Mouse (Mus musculus) granulocyte monocyte progenitor cell, adult 5-6 weeks (primary cell): ENCODE data around the gene Lgmn. TPM values are rescaled to one million over a fixed set of nuclear protein-coding genes. Genes with fewer than 3 reads are reported as not detected.

Experiments used
- ATAC-seq: replicated peaks from 2 replicates; pipeline ENCODE4 v1.8.0; 2016; ENCODE audit warnings: mild to moderate bottlenecking, moderate TSS enrichment, inconsistent platforms; ENCODE audit not compliant: poor library complexity, severe bottlenecking
- total RNA-seq, 2 experiments: library from RNA; stranded (forward) in 1 of 2; stranded (reverse) in 1 of 2; fragments of 200-712, 200-1000 nt in 1 of 2; fragments of >200 nt in 1 of 2; fragmentation: Nextera tagmentation in 1 of 2; gene quantifications; 2 replicates each; pipeline ENCODE4 v1.2.3; 2014 to 2017

Gene Lgmn
- total RNA-seq (2014; fragmentation: Nextera tagmentation) (0.47 and 0.58 TPM in 2 replicates), total RNA-seq (2017) (1.2 and 1.7 TPM in 2 replicates)

DNA sequence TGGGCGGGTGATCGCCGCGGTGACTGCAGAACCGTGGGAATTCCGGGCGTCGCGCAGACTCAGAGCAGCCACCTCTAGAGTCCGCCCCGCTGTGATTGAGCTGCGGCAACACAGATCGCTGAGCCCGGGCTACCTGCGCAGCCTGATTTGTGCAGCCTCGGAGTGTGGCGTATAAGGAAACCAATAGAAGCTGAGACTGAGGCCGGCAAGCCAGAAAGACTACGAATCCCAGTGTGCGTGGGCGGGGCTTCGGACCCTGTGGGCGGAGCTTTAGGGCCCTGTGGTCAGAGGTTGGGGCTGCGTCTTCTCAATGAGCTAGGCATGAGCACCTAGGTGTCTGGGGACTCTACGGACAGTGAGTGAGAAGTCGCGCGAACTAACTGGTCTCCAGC, at the start of gene Lgmn:
Lgmn (minus strand) TSS at position 182 of the 392 bp plus-strand sequence.
- peak; percentile 93 for ATAC-seq

DNA sequence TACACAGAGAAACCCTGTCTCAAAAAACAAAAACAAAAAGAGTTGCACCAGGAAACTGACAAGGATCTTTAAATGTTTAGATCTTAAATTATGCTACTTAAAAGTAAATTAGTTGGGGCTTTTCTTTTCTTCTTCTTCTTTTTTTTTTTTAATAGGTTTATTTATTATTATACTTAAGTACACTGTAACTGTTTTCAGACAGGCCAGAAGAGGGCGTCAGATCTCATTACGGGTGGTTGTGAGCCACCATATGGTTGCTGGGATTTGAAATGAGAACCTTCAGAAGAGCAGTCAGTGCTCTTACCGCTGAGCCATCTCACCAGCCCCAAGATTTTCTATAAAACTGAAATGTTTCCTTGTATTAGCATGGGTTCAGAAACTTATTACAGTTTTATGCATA, 45.3 kb upstream of the Lgmn start:
- no peak for ATAC-seq

DNA sequence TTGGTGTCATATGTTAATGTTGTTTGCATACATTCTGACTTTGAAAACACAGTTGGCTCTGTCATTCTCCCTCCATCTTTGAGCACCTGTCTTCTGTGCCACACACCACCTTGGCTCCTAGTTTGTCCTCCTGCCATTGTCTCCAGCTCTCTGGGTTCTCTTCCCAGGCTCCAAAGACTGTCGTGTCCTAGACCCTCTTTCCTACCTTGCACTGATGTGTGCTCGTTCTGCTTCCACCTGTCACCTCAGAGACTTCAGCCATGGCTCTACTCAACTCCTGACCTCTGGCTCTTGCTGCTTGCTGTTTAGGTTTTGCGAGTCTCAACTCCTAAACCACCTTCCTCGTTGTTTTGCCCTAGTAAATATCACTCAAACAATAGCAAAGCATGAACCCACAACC, 40.9 kb upstream of the Lgmn start:
- ATAC-seq = no peak

DNA sequence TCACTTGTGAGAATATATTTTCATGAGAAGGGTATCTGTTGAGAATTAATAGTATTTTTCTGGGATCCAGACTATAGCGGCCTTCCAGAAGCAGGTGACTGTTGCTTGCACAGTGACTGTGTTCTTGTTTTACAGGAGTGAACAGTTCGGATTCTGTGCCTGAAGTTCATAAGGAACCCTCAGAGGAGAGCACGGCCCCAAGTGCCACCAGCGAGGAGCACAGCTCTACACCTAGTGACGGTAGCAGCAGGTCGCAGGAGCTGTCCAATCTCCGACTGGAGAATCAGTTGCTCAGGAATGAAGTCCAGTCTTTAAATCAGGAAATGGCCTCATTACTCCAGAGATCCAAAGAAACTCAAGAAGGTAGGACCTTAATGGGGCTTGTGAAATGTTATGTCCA, 34.8 kb upstream of the Lgmn start:
- ATAC-seq = no peak

DNA sequence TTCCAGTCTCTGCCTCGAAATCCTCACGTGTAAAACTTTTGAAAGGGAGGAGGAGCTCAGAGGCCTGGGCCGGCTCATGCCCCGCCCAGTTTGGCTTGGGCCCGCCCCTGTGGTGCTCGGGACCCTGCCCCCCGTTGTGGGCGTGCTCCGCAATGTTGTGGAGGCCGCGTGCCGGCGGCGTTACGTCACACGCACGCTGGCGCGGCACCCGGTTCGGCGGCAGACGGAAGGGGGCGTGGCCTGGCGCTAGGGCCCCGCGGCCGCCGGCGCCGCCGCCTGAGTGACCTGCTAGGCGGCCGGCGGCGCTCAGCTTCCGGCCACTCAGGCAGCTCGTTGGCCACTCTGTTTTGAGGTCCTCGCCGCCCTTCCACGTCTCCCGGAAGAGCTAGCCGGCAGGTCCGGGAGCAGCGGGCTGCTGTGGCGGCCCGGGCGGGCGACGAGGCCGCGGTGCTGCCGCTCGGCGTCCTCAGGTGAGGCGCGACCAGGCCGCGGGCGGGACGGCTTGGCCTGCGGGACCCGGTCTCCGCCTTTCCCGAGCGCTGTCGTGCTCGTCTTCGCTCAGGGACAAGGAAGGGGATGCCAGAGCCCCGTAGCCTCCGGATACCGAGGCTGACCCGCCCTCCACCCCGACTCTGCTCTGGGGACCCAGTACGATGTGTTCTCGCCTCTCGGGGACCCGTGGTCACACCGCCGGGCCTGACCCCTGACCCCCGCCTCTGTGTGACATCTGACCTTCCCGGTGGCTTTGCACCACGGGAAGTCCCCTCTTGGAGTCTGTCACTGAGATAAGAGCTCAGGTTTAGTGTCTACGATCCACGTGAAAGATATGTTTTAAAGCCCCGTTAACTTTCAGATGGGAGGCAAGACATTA, 29.5 kb upstream of the Lgmn start, which contains the start of gene Golga5:
Golga5 (plus strand) TSS at position 242 of the 871 bp plus-strand sequence.
- ATAC-seq = peak; percentile 96

DNA sequence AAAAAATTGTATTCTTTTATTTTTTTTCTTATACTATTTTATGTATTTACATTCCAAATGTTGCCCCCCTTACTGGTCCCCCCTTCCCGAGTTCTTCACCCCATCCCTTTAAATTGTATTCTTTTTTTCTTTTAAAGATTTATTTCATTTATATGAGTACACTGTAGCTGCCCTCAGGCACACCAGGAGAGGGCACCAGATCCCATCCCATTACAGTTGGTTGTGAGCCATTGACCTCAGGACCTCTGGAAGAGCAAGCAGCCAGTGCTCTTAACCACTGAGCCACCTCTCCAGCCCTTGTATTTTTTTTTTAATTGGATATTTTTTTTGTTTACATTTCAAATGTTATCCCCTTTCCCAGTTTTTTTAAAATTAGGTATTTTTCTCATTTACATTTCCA, 28.5 kb upstream of the Lgmn start:
- ATAC-seq = no peak

DNA sequence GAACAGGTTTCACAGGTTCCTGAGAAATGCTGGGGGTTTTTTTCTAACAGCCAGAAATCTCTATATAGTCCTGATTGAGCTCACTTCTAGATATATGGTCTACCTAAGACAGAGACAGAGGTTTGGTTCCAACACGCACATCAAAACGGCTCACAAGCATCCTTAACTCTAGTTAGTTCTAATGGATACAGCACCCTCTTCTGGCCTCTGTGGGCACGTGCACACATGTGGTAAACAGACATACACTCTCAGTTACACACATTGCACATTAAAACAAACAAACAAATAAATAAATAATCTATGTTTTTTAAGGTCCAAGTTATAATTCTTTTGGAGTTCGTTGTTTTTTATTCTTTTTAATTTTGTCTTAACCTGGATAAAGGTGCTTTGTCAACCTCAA, 25.0 kb upstream of the Lgmn start:
- no peak for ATAC-seq

DNA sequence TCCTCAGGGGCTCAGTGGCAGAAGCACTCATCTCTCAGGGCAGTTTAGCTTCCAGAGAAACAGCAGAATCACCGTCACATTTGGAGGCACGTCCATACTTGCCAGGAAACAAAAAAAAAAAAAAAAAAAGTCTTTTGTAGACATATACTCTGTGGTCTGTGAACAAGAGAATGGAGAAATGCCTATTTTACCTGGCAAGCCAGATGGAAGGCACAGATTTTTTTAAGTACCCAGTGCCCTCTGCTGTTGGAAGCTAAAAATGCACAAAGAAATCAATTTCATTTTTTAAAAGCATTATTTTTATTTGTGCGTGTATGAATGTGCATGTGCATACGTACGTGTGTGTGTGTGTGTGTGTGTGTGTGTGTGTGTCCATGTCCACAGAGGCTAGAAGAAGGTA, 21.6 kb upstream of the Lgmn start:
- ATAC-seq = peak; percentile 58; the same call in 1 of the 2 replicates

DNA sequence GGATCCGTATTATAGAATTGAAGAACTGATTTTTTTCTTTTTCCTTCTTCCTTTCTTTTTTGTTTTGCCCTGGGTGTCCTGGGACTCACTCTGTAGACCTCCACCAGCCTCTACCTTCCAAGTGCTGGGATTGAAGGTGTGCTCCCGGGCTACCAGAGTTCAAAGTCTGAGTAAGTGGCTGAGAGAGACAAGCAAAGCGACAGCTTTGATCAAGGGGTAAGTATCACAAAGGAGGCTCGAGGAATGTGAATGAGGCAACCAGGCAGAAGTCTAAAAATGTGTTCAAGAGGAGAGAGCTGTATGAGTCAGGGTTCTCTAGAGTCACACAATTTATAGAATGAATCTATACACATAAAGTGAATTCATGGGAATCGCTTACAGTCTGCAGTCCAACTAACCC, 20.4 kb upstream of the Lgmn start:
- ATAC-seq = no peak

DNA sequence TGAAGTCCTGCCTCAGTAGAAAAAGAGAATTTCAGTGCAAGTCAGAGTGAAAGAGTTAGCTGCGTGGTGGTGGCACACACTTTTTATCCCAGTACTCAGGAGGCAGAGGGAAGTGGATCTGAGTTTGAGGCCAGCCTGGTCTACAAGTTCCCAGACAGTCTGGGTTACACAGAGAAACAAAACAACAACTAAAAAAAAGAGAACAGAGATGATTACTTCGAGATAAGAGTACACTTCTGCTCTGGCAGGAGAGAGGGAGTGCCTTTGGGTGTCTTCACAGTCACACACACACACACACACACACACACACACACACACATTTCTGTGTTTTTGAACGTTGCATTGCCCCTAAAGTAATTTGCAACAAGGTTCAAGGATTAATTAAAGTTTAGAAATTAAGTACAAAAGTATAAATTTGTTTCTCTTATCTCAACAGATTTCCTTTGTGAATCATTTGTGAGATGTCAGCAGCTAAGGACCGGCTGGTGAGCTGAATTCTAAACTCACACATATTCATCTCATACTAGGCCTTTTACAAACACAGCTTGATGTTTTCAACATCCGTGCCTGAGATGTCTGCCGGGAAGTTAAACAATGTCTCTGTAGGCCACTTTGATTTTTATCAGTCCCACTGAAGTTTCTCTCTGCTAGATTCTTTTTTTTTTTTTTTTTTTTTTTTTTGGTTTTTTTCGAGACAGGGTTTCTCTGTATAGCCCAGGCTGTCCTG, 17.0 kb upstream of the Lgmn start:
- ATAC-seq = peak; percentile 29; the same call in 1 of the 2 replicates

DNA sequence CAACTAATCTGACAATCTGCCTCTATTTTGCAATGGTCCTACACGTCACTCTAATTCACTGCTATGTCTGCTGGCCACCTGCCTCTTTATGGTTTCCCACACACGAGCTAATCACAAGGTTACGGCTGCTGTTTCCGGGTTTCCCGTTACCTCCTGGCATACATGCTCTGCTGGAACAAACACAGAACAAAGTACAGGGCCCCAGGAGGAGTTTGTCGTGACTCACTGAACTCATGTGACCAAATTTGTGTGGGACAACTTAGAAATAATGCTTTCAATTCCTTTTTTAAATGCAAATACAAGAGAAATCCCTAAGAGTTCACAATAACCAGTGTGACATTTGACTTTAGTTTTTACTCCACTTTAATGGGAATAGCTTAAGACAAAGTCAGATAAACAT, 14.0 kb upstream of the Lgmn start:
- ATAC-seq = peak; percentile 83

DNA sequence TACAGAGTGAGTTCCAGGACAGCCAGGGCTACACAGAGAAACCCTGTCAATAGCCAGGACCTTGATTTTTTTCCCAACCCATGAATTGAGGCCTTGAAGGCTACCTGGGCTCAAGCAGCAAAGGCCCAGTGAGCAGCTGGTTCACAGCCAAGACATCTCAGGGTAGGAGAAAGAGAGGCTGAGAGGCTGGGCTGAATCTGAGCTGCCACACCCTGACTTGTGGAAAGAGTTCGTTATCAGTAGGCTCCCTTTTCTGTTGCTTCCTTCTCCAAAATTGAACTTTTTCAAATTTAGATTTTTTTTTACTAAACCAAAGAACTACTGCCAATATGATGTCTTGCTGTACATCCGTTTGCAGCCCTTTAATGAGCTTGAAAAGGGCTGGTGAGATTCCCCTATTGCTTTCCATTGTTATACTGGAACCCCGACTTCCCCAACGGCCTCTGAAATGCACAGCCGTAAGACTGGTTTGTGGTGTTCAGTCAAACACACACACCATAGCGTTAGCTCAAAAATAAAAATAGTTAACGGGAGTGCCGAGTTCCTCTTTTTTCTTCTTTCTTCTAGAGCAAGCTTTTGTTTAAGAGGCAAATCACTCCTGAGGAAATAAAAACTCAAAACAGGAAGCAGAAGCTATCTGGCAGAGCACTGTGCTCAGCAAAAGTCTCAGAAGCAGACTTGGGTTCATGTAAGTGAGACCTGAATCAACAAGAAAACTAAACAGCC, 11.7 kb upstream of the Lgmn start:
- peak; percentile 67 for ATAC-seq

DNA sequence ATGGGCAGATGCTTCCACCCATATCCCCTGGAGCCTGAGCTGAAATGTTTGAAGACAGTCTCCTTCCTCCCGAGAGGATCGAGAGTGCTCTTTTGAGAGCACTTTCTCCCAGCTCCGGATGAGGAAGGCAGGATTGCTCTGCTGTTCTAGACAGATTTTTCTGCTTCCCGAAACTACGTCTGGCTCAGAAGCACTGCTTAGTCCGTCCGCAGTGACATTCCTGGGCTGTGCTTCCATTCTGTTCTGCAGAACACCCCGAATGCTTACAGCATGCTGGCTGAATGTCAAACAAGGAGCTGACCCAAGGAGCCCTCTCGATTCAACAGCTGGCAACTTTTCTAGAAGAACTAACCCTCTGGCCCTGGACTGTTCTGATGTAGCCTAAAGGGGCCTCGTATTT, 10.8 kb upstream of the Lgmn start:
- no peak for ATAC-seq

DNA sequence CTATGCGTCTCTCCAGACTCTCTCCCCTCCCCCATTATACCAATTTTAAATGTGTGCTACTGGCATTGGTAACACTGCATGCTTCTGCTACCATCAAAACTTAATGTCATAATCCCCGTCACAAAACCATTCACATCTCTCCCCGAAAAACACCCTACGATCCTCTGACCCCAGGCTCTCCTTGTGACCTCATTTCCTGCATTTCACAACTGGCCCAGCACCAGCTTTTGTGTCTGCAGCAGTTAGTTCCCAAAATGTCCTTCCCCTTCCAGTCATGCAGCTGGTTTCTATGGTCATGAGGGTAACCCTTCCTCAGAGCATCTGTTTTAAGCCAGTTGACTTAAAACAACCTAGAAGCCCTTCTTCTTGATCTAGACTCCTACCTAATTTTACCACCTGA, 5.8 kb upstream of the Lgmn start:
- peak; percentile 92 for ATAC-seq

DNA sequence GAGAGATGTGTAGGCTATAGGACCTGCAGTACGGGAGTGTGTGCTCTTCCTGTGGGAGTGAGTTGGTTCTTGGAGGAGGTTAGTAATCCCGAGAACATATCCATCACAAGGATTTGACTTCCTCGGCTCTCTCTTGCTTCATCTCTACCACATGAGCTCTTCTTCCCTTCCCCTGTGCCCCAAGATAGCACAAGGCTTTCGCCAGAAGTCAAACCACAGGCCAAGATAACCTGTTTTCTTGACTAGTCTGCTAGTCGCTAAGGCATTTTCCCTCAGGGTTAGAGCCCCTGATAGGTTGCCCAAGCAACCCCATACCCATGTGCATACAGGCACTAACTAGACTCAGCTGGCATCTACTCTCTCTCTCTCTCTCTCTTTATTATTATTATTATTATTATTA, 4.1 kb upstream of the Lgmn start:
- ATAC-seq = peak; percentile 17

DNA sequence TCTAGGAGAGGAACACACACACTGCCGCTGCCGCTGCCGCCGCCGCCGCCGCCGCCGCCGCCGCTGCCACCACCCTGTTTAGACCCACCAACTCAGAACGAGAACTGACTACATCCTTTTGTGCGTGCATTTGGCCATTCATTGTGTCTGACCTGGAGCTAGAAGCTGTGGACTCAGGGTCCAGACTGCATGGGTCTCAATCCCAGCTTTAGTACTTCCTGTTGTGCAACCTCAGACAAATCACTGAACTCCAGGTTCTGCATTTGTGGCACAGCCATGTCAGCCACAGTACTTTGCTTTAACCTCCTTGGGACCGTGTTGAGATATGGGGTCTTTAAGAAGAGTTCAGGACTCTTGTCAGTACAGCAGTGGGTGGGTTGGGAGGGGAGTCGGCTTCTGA, 3.0 kb upstream of the Lgmn start:
- ATAC-seq = peak; percentile 52

DNA sequence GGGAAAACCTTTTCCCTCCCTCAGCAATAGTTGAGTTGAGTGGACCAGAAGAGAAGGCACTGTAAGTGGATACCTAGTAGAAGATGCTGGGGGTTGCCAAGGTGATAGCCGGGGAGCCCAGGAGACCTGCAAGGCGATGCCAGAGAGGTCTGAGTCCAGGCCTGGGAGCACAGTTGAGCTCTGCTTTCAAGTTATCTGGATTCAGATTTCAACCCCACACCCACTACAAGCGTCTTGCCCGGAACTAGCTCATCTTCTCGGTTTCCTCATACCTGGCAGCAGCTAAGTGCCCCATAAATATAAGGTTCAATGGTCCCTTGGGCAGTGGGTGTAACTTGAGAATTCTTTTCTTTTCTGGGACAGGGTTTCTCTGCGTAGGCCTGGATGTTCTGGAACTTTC, 1.5 kb upstream of the Lgmn start:
- no peak for ATAC-seq

DNA sequence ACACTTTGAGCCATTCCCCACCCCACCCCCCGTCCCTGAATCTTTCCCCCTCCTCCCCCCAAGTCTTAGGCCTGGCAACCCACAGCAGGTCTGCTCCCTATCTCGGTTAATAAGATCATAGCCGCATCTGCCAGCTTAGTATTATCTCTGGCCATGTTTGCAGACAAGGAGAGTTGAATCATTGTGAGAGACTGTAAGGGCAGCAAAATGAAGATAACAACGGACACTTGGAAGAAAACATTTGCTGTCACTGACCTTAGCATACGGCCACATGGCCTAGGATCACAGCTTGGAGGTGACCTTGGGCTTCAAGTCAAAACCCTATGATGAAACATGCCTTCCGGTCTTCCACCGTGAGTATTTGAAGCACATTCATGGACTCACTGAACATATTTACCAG, 938 bp upstream of the Lgmn start:
- no peak for ATAC-seq

DNA sequence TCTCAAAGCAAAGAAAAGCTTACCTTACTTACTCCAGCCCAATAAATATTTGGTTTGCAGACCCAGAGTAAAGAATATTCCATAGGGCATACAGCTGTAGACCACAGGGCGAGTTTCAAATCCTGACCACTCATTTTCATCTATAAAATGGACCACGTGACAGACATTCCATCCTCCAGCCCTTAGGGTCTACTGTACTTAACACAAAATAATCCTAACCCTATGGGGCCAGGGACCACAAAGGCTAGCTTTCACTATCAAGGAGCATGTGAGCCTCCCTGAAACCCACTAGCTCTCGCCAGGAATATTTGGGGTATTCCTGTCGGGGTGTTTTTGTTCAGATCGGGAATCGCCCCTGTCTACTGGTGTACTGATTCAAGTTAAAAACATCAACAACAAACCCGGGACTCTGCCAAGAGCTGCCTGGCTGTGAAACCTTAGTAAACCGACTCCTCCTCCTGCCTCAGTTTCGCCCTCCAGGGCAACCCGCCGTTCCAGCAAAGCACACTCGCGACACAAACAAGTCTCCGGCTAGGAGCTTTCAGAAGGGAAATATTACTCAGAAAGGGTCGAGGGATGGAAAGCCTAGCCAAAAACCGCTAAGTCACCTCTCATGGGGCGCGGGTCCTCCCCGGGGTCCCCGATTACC, 506 bp downstream of the Lgmn start:
- ATAC-seq = no peak

DNA sequence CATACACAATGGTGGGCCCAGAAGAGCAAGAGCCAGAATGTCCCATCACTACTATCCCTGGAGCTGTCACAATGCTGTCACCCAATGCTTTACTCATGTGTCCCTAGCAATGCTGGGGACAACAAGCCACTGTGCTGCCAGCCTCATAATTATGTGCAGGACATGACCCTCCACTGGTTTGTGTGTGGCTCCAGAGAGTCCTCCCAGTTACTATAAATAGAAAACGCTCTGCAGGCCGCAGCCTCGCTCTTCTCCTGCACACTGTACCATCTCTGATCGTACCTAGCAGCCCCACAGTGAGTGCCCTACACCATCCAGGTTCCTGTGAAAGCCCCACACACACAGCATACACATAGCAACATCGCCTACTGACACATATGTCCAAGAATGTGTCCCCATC, 1.7 kb downstream of the Lgmn start:
- ATAC-seq = no peak
